Mouse (Mus musculus): ENCODE measurements around the gene Metrn. TPM values are rescaled to one million over a fixed set of nuclear protein-coding genes. Genes with fewer than 3 reads are reported as not detected.

The Metrn gene
- polyA plus RNA-seq, 1 experiment: 33.5 TPM

DNA sequence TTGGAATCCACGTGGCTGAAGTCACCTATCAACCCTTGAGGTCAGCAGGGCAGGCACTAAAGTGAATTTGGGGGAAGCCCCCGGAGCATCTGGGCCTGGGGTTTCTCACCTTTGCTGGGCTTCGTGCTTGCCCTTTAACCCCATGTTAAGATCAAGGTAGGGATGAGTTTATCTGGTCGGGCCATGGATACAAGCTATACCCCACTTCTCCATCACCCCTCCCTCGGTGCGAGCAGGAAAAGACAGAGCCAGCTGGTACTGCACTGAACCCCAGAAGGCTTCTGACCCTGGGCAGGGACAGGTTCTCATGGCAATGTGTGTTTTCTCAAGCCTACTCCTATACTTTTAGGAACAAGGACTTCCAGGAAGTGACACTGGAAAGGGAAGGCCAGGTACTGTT lies 15.6 kb downstream of the Metrn start:
- no peak overlapping the region for H3K4me3 ChIP-seq (ENCODE audit: insufficient read depth, low read length)
- no peaks in the 10 kb centered on the region for H3K4me1 ChIP-seq (ENCODE audit: control insufficient read depth, insufficient read depth, low read length)
- H3K27ac ChIP-seq (ENCODE audit: insufficient read depth, low read length): no peak overlapping the region
- TF ChIP-seq CTCF (IDR thresholded peaks at IDR 0.05; ENCODE audit: borderline replicate concordance, insufficient read depth, low read length) (no peak), POLR2A (IDR thresholded peaks at IDR 0.05; ENCODE audit: low read depth, low read length) (no peak)

DNA sequence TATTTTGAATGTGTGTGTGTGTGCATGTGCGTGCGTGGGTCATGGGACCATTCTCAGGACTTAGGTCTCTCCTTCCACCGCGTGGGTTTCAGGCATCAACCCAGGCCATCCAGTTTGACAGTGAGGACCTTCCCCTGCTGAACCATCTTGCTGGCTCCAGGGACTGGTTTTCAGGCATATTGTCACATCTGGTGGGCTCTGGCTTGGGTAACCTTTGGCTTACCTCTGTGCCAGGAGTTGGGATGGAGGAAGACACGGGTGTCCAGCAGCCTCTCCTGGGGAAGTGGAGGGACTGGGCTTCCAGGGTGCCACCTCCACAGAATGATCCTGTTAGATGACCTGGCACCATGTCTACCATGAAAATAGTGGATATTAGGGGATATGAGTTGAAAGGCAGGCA lies 19.0 kb downstream of the Metrn start:
- Histone ChIP-seq H3K4me3 (ENCODE audit: insufficient read depth, low read length) (no peak overlapping the region), H3K27ac (ENCODE audit: insufficient read depth, low read length) (no peak overlapping the region)

DNA sequence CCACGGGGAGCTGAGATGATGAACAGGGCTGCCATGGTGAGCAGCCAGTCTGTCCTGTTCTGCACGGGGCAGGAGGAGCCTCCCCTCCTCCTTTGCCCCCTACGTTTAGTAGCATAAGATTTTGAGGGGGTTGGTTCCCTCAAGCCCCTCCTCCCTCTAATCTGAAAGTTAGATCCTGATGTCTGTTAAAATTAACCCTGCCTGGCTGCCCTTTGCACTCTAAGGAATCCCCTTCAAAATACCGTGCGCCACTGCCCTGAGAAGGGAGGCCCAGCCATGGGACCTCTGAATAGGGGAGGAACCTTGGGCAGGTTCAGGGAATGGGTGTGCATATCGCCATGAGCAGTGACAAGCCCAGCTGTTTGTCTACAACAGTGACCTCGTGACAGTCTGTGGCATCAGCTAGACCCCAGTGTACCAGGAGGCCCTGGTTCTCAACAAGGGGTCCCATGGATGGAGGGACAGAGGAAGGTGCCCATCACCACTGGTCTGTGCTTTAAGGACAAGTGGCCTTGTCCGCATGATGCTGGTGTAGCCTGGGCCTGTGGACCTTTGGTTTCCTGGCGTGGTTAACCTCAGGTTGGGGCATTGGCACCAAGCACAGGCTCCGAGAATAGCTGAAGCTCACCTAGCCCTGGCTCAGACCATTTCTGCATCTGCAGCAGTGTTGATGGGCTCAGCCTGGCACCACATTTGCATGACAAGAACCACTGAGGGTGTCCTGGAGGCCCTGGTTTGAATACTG lies 21.4 kb downstream of the Metrn start:
- no peak overlapping the region for H3K4me3 ChIP-seq (ENCODE audit: insufficient read depth, low read length)
- TF ChIP-seq CTCF (IDR thresholded peaks at IDR 0.05; ENCODE audit: borderline replicate concordance, insufficient read depth, low read length): no peak
- TF ChIP-seq POLR2A (IDR thresholded peaks at IDR 0.05; ENCODE audit: low read depth, low read length): no peak
- H3K27ac ChIP-seq (ENCODE audit: insufficient read depth, low read length): no peak overlapping the region
- H3K4me1 ChIP-seq (ENCODE audit: control insufficient read depth, insufficient read depth, low read length): no peaks in the 10 kb centered on the region

More for the DNA sequence above, 19.0 kb downstream of the Metrn start:
- TF ChIP-seq POLR2A (IDR thresholded peaks at IDR 0.05; ENCODE audit: low read depth, low read length): no peak
- no peak for TF ChIP-seq CTCF (IDR thresholded peaks at IDR 0.05; ENCODE audit: borderline replicate concordance, insufficient read depth, low read length)
- no peaks in the 10 kb centered on the region for H3K4me1 ChIP-seq (ENCODE audit: control insufficient read depth, insufficient read depth, low read length)

DNA sequence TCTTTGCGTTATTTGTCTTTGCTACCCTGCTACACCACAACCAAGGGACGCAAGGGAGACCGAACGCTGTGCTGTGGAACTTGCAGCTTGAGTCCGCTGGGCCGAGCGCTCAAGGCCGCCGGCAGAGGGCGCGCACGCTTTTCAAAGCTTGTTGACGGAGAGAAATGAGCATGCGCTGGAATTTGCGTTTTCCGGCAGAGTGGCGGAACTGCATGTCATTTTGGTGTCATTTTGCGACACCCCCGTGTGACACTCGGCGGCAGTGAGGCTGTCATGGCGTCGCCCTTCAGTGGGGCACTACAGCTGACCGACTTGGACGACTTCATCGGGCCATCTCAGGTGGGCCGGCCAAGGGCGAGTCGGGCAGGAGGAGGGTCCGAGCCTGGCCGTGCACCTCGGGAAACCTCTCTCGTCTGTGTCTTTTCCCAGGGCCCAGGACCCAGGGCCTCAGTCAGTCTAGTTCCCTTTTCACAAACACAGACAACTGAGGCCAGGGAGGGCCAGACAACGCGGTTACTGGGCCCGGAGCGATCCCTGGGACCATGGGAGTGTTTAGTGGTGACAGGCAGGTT lies 23.3 kb downstream of the Metrn start, which contains the start of gene Narfl:
Gene Narfl, plus strand, starts transcription at position 228 of the 572 bp plus-strand sequence.
- no peak within 1 kb of the TSS for H3K27ac ChIP-seq (ENCODE audit: insufficient read depth, low read length)
- peak within 1 kb of the TSS; percentile 62 for H3K4me3 ChIP-seq (ENCODE audit: insufficient read depth, low read length)
- peak; percentile 90 for TF ChIP-seq CTCF (IDR thresholded peaks at IDR 0.05; ENCODE audit: borderline replicate concordance, insufficient read depth, low read length)
- peak; percentile 88 for TF ChIP-seq POLR2A (IDR thresholded peaks at IDR 0.05; ENCODE audit: low read depth, low read length)
- no peaks in the 10 kb centered on the region for H3K4me1 ChIP-seq (ENCODE audit: control insufficient read depth, insufficient read depth, low read length)

DNA sequence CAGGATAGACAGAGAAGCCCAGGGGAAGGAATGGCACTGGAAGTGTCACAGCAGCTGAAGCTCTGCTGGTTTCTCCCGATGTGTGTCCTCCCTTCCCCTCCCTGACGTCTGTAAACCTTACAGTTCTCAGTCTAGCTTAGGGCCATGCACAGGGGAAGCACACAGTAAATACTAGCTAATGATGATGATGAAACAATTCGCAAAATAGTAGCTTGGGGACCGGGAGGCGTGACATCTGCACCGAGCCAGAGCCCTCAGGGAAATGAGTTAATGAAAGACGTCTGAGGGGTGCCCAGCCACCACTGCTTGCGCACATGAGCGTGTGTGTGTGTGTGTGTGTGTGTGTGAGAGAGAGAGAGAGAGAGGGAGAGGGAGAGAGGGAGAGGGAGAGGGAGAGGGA lies 27.6 kb downstream of the Metrn start:
- H3K4me3 ChIP-seq (ENCODE audit: insufficient read depth, low read length): no peak overlapping the region
- TF ChIP-seq CTCF (IDR thresholded peaks at IDR 0.05; ENCODE audit: borderline replicate concordance, insufficient read depth, low read length) (no peak), POLR2A (IDR thresholded peaks at IDR 0.05; ENCODE audit: low read depth, low read length) (no peak)
- no peak overlapping the region for H3K27ac ChIP-seq (ENCODE audit: insufficient read depth, low read length)
- no peaks in the 10 kb centered on the region for H3K4me1 ChIP-seq (ENCODE audit: control insufficient read depth, insufficient read depth, low read length)

DNA sequence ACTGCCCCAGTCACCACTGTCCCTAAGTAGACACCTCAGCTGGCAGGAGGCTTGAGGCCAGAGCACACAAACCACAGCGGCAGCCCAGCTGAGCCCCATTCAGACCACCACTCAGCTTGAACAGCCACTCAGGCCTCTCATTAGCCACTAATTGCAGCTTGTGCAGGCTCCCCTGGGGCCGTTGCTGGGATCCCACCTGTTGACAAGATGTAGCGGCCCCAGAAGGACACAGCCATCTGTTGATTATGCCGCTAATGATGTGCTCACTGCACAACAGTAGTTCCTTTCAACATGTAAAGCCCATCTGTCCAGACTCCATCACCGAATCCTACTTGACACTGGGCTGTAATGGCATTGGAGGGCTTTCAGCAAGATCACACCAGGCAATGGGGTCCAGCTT lies 31.1 kb downstream of the Metrn start:
- Histone ChIP-seq H3K4me3 (ENCODE audit: insufficient read depth, low read length) (no peak overlapping the region), H3K27ac (ENCODE audit: insufficient read depth, low read length) (no peak overlapping the region), H3K4me1 (ENCODE audit: control insufficient read depth, insufficient read depth, low read length) (no peaks in the 10 kb centered on the region)
- TF ChIP-seq CTCF (IDR thresholded peaks at IDR 0.05; ENCODE audit: borderline replicate concordance, insufficient read depth, low read length) (no peak), POLR2A (IDR thresholded peaks at IDR 0.05; ENCODE audit: low read depth, low read length) (no peak)

DNA sequence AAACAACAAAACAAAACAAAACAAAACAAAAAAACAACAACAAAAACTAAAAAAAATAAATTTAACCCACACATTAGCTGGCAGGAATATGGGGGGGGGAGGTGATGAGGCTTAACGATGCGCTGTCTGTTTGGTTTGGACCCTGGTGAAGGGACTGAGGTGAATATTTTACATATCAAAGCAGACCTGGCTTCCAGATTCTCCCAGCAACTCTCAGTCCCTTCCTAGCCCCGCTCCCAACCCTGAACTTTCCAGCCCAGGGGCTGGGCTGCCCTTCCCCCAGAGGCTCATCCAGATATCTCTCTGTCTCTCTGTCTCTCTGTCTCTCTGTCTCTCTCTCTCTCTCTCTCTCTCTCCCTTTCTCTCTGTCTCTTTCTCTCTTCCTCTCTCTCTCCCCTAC lies 34.3 kb downstream of the Metrn start:
- H3K27ac ChIP-seq (ENCODE audit: insufficient read depth, low read length): no peak overlapping the region

DNA sequence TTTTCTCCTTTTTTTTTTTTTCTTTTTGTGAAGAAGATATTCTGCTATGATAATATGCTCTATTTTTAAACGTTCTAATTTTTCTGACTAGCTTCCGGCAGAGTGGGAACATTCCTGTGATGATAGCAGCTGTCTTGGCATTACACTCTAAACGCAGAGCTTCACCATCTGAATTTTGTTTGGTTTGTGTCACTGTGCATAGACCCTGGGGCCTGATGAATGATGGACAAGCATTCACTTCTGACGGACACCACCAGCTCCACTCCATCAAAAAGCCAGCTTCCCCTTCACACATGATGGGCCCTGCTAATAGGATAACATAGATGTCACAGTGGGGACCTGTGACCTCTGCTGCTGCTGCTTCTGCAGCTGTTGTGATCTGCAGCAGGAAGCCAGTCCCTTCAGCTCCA lies 35.4 kb downstream of the Metrn start:
- Histone ChIP-seq H3K27ac (ENCODE audit: insufficient read depth, low read length) (no peak overlapping the region), H3K4me3 (ENCODE audit: insufficient read depth, low read length) (no peak overlapping the region), H3K4me1 (ENCODE audit: control insufficient read depth, insufficient read depth, low read length) (peaks cover 7% of the 10 kb centered on the region)
- TF ChIP-seq CTCF (IDR thresholded peaks at IDR 0.05; ENCODE audit: borderline replicate concordance, insufficient read depth, low read length) (no peak), POLR2A (IDR thresholded peaks at IDR 0.05; ENCODE audit: low read depth, low read length) (no peak)

More for the DNA sequence above, 34.3 kb downstream of the Metrn start:
- Histone ChIP-seq H3K4me1 (ENCODE audit: control insufficient read depth, insufficient read depth, low read length) (no peaks in the 10 kb centered on the region), H3K4me3 (ENCODE audit: insufficient read depth, low read length) (no peak overlapping the region)
- TF ChIP-seq CTCF (IDR thresholded peaks at IDR 0.05; ENCODE audit: borderline replicate concordance, insufficient read depth, low read length): no peak
- TF ChIP-seq POLR2A (IDR thresholded peaks at IDR 0.05; ENCODE audit: low read depth, low read length): no peak

DNA sequence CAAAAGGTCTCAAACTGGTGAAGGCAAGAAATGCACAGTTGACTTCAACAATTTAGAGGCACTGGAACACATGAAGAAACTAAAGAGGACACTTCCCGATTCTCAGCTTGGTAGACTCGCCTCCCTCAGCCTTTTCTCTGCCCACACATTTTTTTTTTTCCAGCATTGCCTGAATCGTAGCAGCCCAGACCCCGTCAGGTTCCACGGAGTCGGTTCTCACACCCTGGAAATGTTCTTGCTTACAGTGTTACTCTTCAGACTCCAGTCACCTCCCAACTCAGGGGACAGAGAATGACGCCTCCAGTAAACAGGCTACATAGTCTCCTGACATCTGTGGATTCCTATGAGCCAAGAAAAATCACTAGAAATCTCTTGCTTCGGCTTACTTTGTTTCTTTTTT lies 36.8 kb downstream of the Metrn start:
- Histone ChIP-seq H3K27ac (ENCODE audit: insufficient read depth, low read length) (no peak overlapping the region), H3K4me3 (ENCODE audit: insufficient read depth, low read length) (no peak overlapping the region), H3K4me1 (ENCODE audit: control insufficient read depth, insufficient read depth, low read length) (peaks cover 15% of the 10 kb centered on the region)
- no peak for TF ChIP-seq POLR2A (IDR thresholded peaks at IDR 0.05; ENCODE audit: low read depth, low read length)
- TF ChIP-seq CTCF (IDR thresholded peaks at IDR 0.05; ENCODE audit: borderline replicate concordance, insufficient read depth, low read length): no peak

DNA sequence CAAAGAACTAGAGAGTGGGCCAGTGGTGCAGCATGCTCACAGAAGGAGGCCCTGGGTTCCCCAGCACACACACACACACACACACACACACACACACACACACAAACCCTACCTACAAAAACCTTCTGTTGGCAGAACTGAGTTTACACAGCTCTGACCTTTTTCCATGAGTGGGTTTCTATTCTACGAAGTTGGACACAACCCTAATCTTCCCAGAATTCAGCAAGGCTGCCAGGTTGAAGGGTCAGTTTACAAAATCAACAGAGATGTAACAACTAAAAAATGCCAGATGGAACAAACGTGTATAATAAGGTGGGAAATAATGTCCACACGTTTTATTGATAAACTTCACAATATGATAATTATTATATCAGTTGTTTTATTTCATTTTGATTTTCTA lies 39.2 kb downstream of the Metrn start:
- peaks cover 15% of the 10 kb centered on the region for H3K4me1 ChIP-seq (ENCODE audit: control insufficient read depth, insufficient read depth, low read length)
- no peak for TF ChIP-seq POLR2A (IDR thresholded peaks at IDR 0.05; ENCODE audit: low read depth, low read length)
- TF ChIP-seq CTCF (IDR thresholded peaks at IDR 0.05; ENCODE audit: borderline replicate concordance, insufficient read depth, low read length): no peak
- H3K27ac ChIP-seq (ENCODE audit: insufficient read depth, low read length): peak overlapping the region; percentile 76; the same call in 1 of the 2 replicates
- H3K4me3 ChIP-seq (ENCODE audit: insufficient read depth, low read length): no peak overlapping the region

Measured in embryonic fibroblast, embryonic 13.5 days (primary cell).